Mouse (Mus musculus) NIH3T3 (cell line): ENCODE measurements around the gene Bcr.

ENCODE experiments used
- DNase-seq: peaks from one replicate; pipeline ENCODE4 v3.0.0-alpha.2; 2012; ENCODE audit warnings: low read depth

Bcr gene

GRCm38 (mm10) chr10:75182151-75182774 lies 121.9 kb downstream of the Bcr start:
- DNase-seq = peak; percentile 87

GRCm38 (mm10) chr10:75184826-75185225 lies 124.4 kb downstream of the Bcr start:
- no peak for DNase-seq

- no peak for DNase-seq
Measured at GRCm38 (mm10) chr10:75186551-75186950, 126.2 kb downstream of the Bcr start.

GRCm38 (mm10) chr10:75187366-75188056 lies 127.1 kb downstream of the Bcr start:
- DNase-seq = no peak

- DNase-seq = peak; percentile 17
Measured at GRCm38 (mm10) chr10:75191647-75192046, 131.3 kb downstream of the Bcr start.

- no peak for DNase-seq
Measured at GRCm38 (mm10) chr10:75197817-75198216, 137.4 kb downstream of the Bcr start.

GRCm38 (mm10) chr10:75200733-75201132 lies 140.3 kb downstream of the Bcr start:
- no peak for DNase-seq

GRCm38 (mm10) chr10:75206192-75206591 lies 145.8 kb downstream of the Bcr start:
- DNase-seq = no peak

- DNase-seq = no peak
Measured at GRCm38 (mm10) chr10:75210841-75211240, 150.4 kb downstream of the Bcr start.

GRCm38 (mm10) chr10:75211807-75212645 lies 151.6 kb downstream of the Bcr start, which contains the start of gene Specc1l:
Gene Specc1l (plus strand): TSS chr10:75212073.
- DNase-seq = peak; percentile 99

GRCm38 (mm10) chr10:75212981-75213380 lies 152.6 kb downstream of the Bcr start:
- DNase-seq = peak; percentile 41

GRCm38 (mm10) chr10:75220722-75221121 lies 160.3 kb downstream of the Bcr start:
- DNase-seq = no peak

GRCm38 (mm10) chr10:75221936-75222610 lies 161.7 kb downstream of the Bcr start:
- DNase-seq = no peak

GRCm38 (mm10) chr10:75222611-75222998 lies 162.2 kb downstream of the Bcr start:
- peak; percentile 69 for DNase-seq

GRCm38 (mm10) chr10:75224154-75224553 lies 163.8 kb downstream of the Bcr start:
- DNase-seq = no peak

- no peak for DNase-seq
Measured at GRCm38 (mm10) chr10:75224630-75225029, 164.2 kb downstream of the Bcr start.

- DNase-seq = no peak
Measured at GRCm38 (mm10) chr10:75227381-75227780, 167.0 kb downstream of the Bcr start.

- no peak for DNase-seq
Measured at GRCm38 (mm10) chr10:75230572-75230971, 170.2 kb downstream of the Bcr start.

- no peak for DNase-seq
Measured at GRCm38 (mm10) chr10:75231876-75232275, 171.5 kb downstream of the Bcr start.

GRCm38 (mm10) chr10:75232612-75233155 lies 172.3 kb downstream of the Bcr start:
- DNase-seq = no peak

GRCm38 (mm10) chr10:75233489-75233888 lies 173.1 kb downstream of the Bcr start:
- DNase-seq = no peak
